Mouse (Mus musculus): Measurements from ENCODE around the gene Btbd9. TPM values are rescaled to one million over a fixed set of nuclear protein-coding genes. Genes with fewer than 3 reads are reported as not detected.

Btbd9 gene
- total and polyA plus RNA-seq, 3 experiments = 24.7 to 33.8 TPM; not detected in 1

DNA sequence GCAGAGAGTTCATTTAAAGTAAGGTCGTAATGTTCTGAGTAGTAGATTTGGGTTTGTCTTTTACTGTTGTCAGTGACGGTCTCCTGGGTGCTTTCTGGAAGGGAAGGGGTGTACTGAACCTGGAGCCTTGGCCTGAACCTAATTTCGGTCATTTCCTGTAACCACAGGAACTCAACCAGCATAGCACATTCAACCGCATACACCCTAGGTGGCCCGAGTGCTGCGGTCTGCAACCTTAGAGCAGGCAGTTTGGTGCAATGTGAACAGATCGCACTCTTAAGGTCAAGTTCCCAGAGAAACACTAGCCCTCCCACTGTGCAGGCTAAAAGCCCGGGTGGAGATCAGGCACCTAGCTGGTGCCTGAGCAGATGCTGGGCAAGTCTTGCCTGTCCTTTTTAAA is 240.5 kb downstream of the Btbd9 start:
- DNase-seq (ENCODE audit: low read depth, low spot score) = no peak
- Histone ChIP-seq H3K27ac (ENCODE audit: control insufficient read depth, low read depth, low read length) (no peak overlapping the region), H3K79me2 (ENCODE audit: control insufficient read depth, insufficient read depth, low read length, poor library complexity) (no peaks in the 10 kb centered on the region), H3K27me3 (ENCODE audit: control insufficient read depth in 1 of 2, insufficient read depth in 2 of 2, low read length in 2 of 2) (no peaks in the 10 kb centered on the region), H3K4me1 (ENCODE audit: control insufficient read depth in 1 of 2, insufficient read depth in 2 of 2, low read length in 2 of 2) (no peaks in the 10 kb centered on the region; a peak in 1 of 4 replicates), H3K9me3 (replicated peaks; ENCODE audit: insufficient read depth, low read length) (no peaks in the 10 kb centered on the region), H3K4me3 (ENCODE audit: control insufficient read depth in 1 of 2, insufficient read depth in 1 of 2, low read depth in 2 of 2, low read length in 2 of 2) (no peak overlapping the region), H3K36me3 (ENCODE audit: control insufficient read depth in 1 of 2, insufficient read depth in 2 of 2, low read length in 2 of 2) (no peaks in the 10 kb centered on the region), H3K9ac (ENCODE audit: control insufficient read depth, low read depth, low read length, poor library complexity, severe bottlenecking) (no peak overlapping the region)
- TF ChIP-seq TAL1 (IDR thresholded peaks at IDR 0.05; ENCODE audit: low read length) (no peak), MAX (IDR thresholded peaks at IDR 0.05; ENCODE audit: low read length) (no peak), MAFK (IDR thresholded peaks at IDR 0.05; ENCODE audit: borderline replicate concordance, low read depth, low read length) (no peak), POLR2AphosphoS5 (IDR thresholded peaks at IDR 0.05; ENCODE audit: borderline replicate concordance, low read depth, low read length) (no peak), MYC (IDR thresholded peaks at IDR 0.05; ENCODE audit: low read depth, low read length) (no peak)

DNA sequence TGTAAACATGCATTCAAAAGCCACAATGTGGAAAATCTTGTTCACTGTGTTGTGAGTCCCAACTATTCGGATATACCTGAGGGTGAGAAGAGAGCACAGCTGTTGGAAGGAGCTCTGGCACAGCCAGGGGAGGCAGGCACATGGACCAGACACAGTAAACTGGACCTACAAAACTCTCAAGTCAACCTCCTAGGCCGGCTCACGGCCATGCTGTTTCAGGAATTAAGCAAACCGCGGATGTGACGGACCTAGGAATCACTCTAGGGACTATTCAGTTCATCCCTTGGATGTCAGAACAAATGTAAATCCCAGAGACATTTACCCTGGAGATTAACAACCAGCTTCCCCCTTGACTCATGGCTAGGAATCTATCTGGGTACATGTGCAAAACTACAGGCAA is 242.0 kb downstream of the Btbd9 start:
- Histone ChIP-seq H3K27ac (ENCODE audit: control insufficient read depth, low read depth, low read length) (no peak overlapping the region), H3K4me1 (ENCODE audit: control insufficient read depth in 1 of 2, insufficient read depth in 2 of 2, low read length in 2 of 2) (no peaks in the 10 kb centered on the region; a peak in 1 of 4 replicates), H3K79me2 (ENCODE audit: control insufficient read depth, insufficient read depth, low read length, poor library complexity) (no peaks in the 10 kb centered on the region), H3K9me3 (replicated peaks; ENCODE audit: insufficient read depth, low read length) (no peaks in the 10 kb centered on the region), H3K27me3 (ENCODE audit: control insufficient read depth in 1 of 2, insufficient read depth in 2 of 2, low read length in 2 of 2) (no peaks in the 10 kb centered on the region), H3K9ac (ENCODE audit: control insufficient read depth, low read depth, low read length, poor library complexity, severe bottlenecking) (no peak overlapping the region), H3K36me3 (ENCODE audit: control insufficient read depth in 1 of 2, insufficient read depth in 2 of 2, low read length in 2 of 2) (no peaks in the 10 kb centered on the region), H3K4me3 (ENCODE audit: control insufficient read depth in 1 of 2, insufficient read depth in 1 of 2, low read depth in 2 of 2, low read length in 2 of 2) (no peak overlapping the region)
- TF ChIP-seq POLR2AphosphoS5 (IDR thresholded peaks at IDR 0.05; ENCODE audit: borderline replicate concordance, low read depth, low read length) = no peak
- no peak for TF ChIP-seq ZKSCAN1 (IDR thresholded peaks at IDR 0.05; ENCODE audit: low read depth, low read length)
- TF ChIP-seq MYC (IDR thresholded peaks at IDR 0.05; ENCODE audit: low read depth, low read length) = no peak
- no peak for TF ChIP-seq MAX (IDR thresholded peaks at IDR 0.05; ENCODE audit: low read length)
- no peak for TF ChIP-seq NELFE (IDR thresholded peaks at IDR 0.05; ENCODE audit: low read depth, low read length)
- TF ChIP-seq RAD21 (IDR thresholded peaks at IDR 0.05; ENCODE audit: low read depth, low read length) = no peak
- no peak for TF ChIP-seq MAZ (IDR thresholded peaks at IDR 0.05; ENCODE audit: low read depth, low read length)
- TF ChIP-seq CTCF (IDR thresholded peaks at IDR 0.05 in 2 of 3, conservative IDR thresholded peaks at IDR 0.05 in 1 of 3; ENCODE audit: control insufficient read depth in 1 of 3, insufficient read depth in 1 of 3, low read depth in 2 of 3, low read length in 3 of 3, poor library complexity in 1 of 3, severe bottlenecking in 1 of 3) = no peak
- DNase-seq (ENCODE audit: low read depth, low spot score) = no peak

DNA sequence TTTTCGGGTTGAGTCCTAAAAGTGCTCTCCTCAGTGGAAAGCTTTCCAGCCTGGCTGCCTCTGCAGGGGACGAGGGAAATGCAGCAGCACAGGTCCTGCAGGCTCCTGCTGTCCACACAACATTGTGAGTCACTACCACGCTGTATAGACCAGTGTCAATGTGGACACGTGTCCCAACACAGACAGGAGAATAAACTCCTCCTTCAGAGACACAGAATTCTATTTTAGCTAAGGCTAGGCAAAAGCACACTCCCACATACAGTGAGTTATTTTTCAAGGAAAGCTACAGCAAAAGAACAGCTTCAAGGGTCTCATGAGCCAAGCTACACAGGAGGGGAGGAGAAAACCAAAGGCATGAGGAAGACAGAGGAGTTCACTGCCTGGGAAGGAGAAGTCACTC is 243.2 kb downstream of the Btbd9 start:
- Histone ChIP-seq H3K9ac (ENCODE audit: control insufficient read depth, low read depth, low read length, poor library complexity, severe bottlenecking) (no peak overlapping the region), H3K9me3 (replicated peaks; ENCODE audit: insufficient read depth, low read length) (no peaks in the 10 kb centered on the region), H3K27ac (ENCODE audit: control insufficient read depth, low read depth, low read length) (no peak overlapping the region), H3K27me3 (ENCODE audit: control insufficient read depth in 1 of 2, insufficient read depth in 2 of 2, low read length in 2 of 2) (no peaks in the 10 kb centered on the region), H3K79me2 (ENCODE audit: control insufficient read depth, insufficient read depth, low read length, poor library complexity) (no peaks in the 10 kb centered on the region), H3K4me1 (ENCODE audit: control insufficient read depth in 1 of 2, insufficient read depth in 2 of 2, low read length in 2 of 2) (no peaks in the 10 kb centered on the region; a peak in 1 of 4 replicates), H3K4me3 (ENCODE audit: control insufficient read depth in 1 of 2, insufficient read depth in 1 of 2, low read depth in 2 of 2, low read length in 2 of 2) (no peak overlapping the region), H3K36me3 (ENCODE audit: control insufficient read depth in 1 of 2, insufficient read depth in 2 of 2, low read length in 2 of 2) (no peaks in the 10 kb centered on the region)
- TF ChIP-seq CHD1 (IDR thresholded peaks at IDR 0.05; ENCODE audit: low read depth, low read length) (no peak), USF1 (IDR thresholded peaks at IDR 0.05; ENCODE audit: low read depth, low read length) (no peak), CTCF (IDR thresholded peaks at IDR 0.05 in 2 of 3, conservative IDR thresholded peaks at IDR 0.05 in 1 of 3; ENCODE audit: control insufficient read depth in 1 of 3, insufficient read depth in 1 of 3, low read depth in 2 of 3, low read length in 3 of 3, poor library complexity in 1 of 3, severe bottlenecking in 1 of 3) (no peak), POLR2A (IDR thresholded peaks at IDR 0.05; ENCODE audit: control insufficient read depth in 1 of 2, insufficient read depth in 1 of 2, low read depth in 1 of 2, low read length in 2 of 2, poor library complexity in 1 of 2) (no peak), KAT2A (conservative IDR thresholded peaks at IDR 0.05; ENCODE audit: low read depth, low read length) (no peak)
- DNase-seq (ENCODE audit: low read depth, low spot score) = no peak

Measured in MEL (cell line).